Mouse (Mus musculus) bone marrow, adult 2 months (tissue): ENCODE measurements around the gene Traf3.

Experiments
- CTCF ChIP-seq: fragments of 200-500 bp; IDR thresholded peaks from 2 replicates; pipeline ENCODE4 v1.5.1; 2011; ENCODE audit warnings: low read length, control low read depth; ENCODE audit not compliant: control insufficient read depth, insufficient read depth
- POLR2A ChIP-seq: fragments of 200-500 bp; IDR thresholded peaks from 2 replicates; pipeline ENCODE4 v1.6.1; 2011; ENCODE audit warnings: low read depth, mild to moderate bottlenecking, control low read depth, low read length, borderline replicate concordance; ENCODE audit not compliant: control insufficient read depth

DNA sequence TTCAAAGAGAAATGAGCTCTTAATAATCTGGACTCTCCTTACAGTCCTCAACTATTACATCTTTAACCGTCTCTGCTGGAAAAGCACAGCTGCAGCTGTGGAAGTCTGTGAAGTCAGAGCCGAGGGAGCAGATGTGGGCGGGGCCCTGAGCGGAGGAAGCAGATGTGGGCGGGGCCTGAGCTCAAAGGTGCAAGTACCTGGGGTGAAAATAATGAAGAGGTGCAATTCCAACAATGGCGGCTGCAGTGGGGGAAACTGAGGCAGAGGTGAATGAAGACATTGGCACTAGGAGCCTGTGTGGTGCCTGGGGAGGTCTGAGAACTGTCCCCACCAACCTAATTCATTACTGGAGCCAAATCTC lies 16.0 kb upstream of the Traf3 start:
- no peak for TF ChIP-seq CTCF
- no peak for TF ChIP-seq POLR2A
